ENCODE assay signal across 14 mouse cellular contexts in the genomic region with DNA sequence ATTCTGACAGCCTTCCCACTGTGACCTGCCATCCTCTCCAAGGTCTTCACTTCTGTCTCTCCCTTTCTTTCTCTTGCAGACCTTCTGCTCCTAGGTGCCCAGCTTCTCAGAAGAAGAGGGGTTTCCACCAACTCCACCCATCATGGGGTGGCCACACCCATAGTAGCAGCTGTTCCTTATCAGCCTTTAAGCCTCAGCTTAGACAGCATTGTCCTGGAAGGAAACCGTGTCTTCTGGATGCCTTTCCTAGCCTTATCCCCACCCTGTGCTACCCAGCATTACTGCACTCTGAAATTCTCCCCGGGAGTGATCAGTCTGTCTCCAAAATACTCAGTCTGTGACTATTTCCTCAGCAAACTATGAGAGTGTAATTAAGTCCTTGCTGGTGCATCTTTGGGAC.
DNase-seq lines count a peak whose midpoint lies in the region; ATAC-seq and TF ChIP-seq lines count a peak whose summit lies in the region.
"Had no signal": no experiment of that assay in that cellular context is flagged by ENCODE, and none has a peak within 500 bp of the region (broad histone marks: within the 10 kb centered on the region; RNA-seq: fewer than 3 reads in every experiment).

No protein-coding gene starts in this region.

- H3K9ac ChIP-seq in heart, embryonic 16.5 days (ENCODE audit: low read length): no peak overlapping the region
- H3K9ac ChIP-seq in heart, adult 2 months (ENCODE audit: low read depth, low read length): no peak overlapping the region
- no peak overlapping the region for H3K9ac ChIP-seq in forebrain, embryonic 16.5 days (replicated peaks; ENCODE audit: low read depth, low read length)
- H3K9ac ChIP-seq: forebrain, embryonic 15.5 days; hindbrain, embryonic 15.5 days had no signal

- H3K79me2 ChIP-seq in heart, adult 2 months (replicated peaks; ENCODE audit: control insufficient read depth, insufficient read depth, low read length): no peaks in the 10 kb centered on the region; the same call in 1 of the 2 replicates

- peaks cover 3% of the 10 kb centered on the region; the same call in 1 of the 2 replicates for H3K9me3 ChIP-seq in heart, embryonic 16.5 days (replicated peaks; ENCODE audit: control insufficient read depth, low read length)
- H3K9me3 ChIP-seq in forebrain, embryonic 16.5 days (ENCODE audit: control insufficient read depth, low read length): no peaks in the 10 kb centered on the region
- H3K9me3 ChIP-seq: hindbrain, embryonic 15.5 days had no signal

- ATAC-seq in heart, embryonic 16.5 days (replicated peaks; ENCODE audit: extremely low read depth, insufficient read depth, low FRiP score): no peak
- peak; percentile 88 for ATAC-seq in megakaryocyte-erythroid progenitor cell, adult 5-6 weeks (replicated peaks; ENCODE audit: low FRiP score, low TSS enrichment, poor library complexity, severe bottlenecking)
- no peak for ATAC-seq in forebrain, embryonic 16.5 days
- ATAC-seq: forebrain, embryonic 15.5 days had no signal

- no peak overlapping the region for H3K4me2 ChIP-seq in heart, embryonic 16.5 days (ENCODE audit: low read depth, low read length)
- H3K4me2 ChIP-seq in forebrain, embryonic 16.5 days (ENCODE audit: low read length): no peak overlapping the region
- H3K4me2 ChIP-seq: forebrain, embryonic 15.5 days; hindbrain, embryonic 15.5 days had no signal

- TF ChIP-seq CTCF in heart, adult 2 months (IDR thresholded peaks at IDR 0.05): no peak

- H3K4me1 ChIP-seq in heart, embryonic 16.5 days (ENCODE audit: control insufficient read depth, insufficient read depth, low read length): 0 out of 2 replicates have a peak, but pooled peaks cover 2% of the 10 kb centered on the region
- peaks cover 6% of the 10 kb centered on the region; the same call in 1 of the 2 replicates for H3K4me1 ChIP-seq in heart, adult 2 months (ENCODE audit: control insufficient read depth, insufficient read depth, low read length)
- no peaks in the 10 kb centered on the region for H3K4me1 ChIP-seq in forebrain, embryonic 16.5 days (replicated peaks; ENCODE audit: control insufficient read depth, insufficient read depth, low read length)
- H3K4me1 ChIP-seq: forebrain, embryonic 15.5 days; hindbrain, embryonic 15.5 days had no signal

- 0 out of 2 replicates have a peak overlapping the region, but pooled peaks have one; percentile 16 for H3K27ac ChIP-seq in heart, embryonic 16.5 days (ENCODE audit: low read length)
- no peak overlapping the region for H3K27ac ChIP-seq in heart, adult 2 months
- H3K27ac ChIP-seq in forebrain, embryonic 16.5 days (ENCODE audit: low read length): no peak overlapping the region
- H3K27ac ChIP-seq: forebrain, embryonic 15.5 days; hindbrain, embryonic 15.5 days; left cerebral cortex, adult 2 months had no signal

- WGBS in heart, embryonic 16.5 days: 36% methylated on average over 2 of the region's 2 CpGs
- WGBS in heart, adult 2 months: 26% methylated on average over 2 of the region's 2 CpGs
- 79% methylated on average over 2 of the region's 2 CpGs for WGBS in forebrain, embryonic 16.5 days

- DNase-seq in heart, adult 2 months: no peak
- DNase-seq in c-Kit-positive CD71-positive TER-119-positive erythroid progenitor cells, embryonic 14.5 days (ENCODE audit: low spot score): peak; percentile 57
- DNase-seq in heart, postnatal 25 days (ENCODE audit: low spot score): peak; percentile 10
- no peak for DNase-seq in ovary, adult 18-20 months (ENCODE audit: low spot score)
- DNase-seq: cerebellum, adult 8-10 months; kidney, adult 2 months; thymus, adult 18-20 months had no signal

- TF ChIP-seq POLR2A in heart, adult 2 months (IDR thresholded peaks at IDR 0.05; ENCODE audit: insufficient read depth, low read depth, low read length): no peak

- H3K36me3 ChIP-seq in heart, embryonic 16.5 days (ENCODE audit: control insufficient read depth, insufficient read depth): peaks cover 7% of the 10 kb centered on the region; the same call in 1 of the 2 replicates
- no peaks in the 10 kb centered on the region for H3K36me3 ChIP-seq in heart, adult 2 months (ENCODE audit: control insufficient read depth, insufficient read depth, low read length)
- H3K36me3 ChIP-seq in forebrain, embryonic 16.5 days (ENCODE audit: control insufficient read depth, insufficient read depth): no peaks in the 10 kb centered on the region
- H3K36me3 ChIP-seq: forebrain, embryonic 15.5 days; G1E; hindbrain, embryonic 15.5 days had no signal

- no peak overlapping the region for H3K4me3 ChIP-seq in heart, embryonic 16.5 days (ENCODE audit: low read length)
- no peak overlapping the region for H3K4me3 ChIP-seq in heart, adult 2 months
- no peak overlapping the region for H3K4me3 ChIP-seq in forebrain, embryonic 16.5 days (replicated peaks; ENCODE audit: low read length)
- H3K4me3 ChIP-seq: forebrain, embryonic 15.5 days; hindbrain, embryonic 15.5 days; left cerebral cortex, adult 2 months had no signal

- no peaks in the 10 kb centered on the region for H3K27me3 ChIP-seq in heart, embryonic 16.5 days (ENCODE audit: control insufficient read depth, insufficient read depth, low read length)
- H3K27me3 ChIP-seq in heart, adult 2 months (ENCODE audit: control insufficient read depth, insufficient read depth, low read length): no peaks in the 10 kb centered on the region
- H3K27me3 ChIP-seq in forebrain, embryonic 16.5 days (replicated peaks; ENCODE audit: control insufficient read depth, insufficient read depth, low read length): no peaks in the 10 kb centered on the region
- H3K27me3 ChIP-seq: forebrain, embryonic 15.5 days; hindbrain, embryonic 15.5 days had no signal

- intact Hi-C loops in heart, adult 2 months (cut with DNase I): no loop called here
- intact Hi-C loops in heart, postnatal 25 days (cut with DNase I): no loop called here

- TF ChIP-seq EP300 in heart, adult 2 months (IDR thresholded peaks at IDR 0.05; ENCODE audit: insufficient read depth, low read depth, low read length): no peak

Comparison
In these comparisons a context has a peak if more than half of its experiments do, and no peak if none do; other contexts are left out.
1. DNase-seq: peak in c-Kit-positive CD71-positive TER-119-positive erythroid progenitor cells, embryonic 14.5 days (single experiment) and heart, postnatal 25 days (single experiment); none in heart, adult 2 months (0 of 2) and ovary, adult 18-20 months (single experiment).